Mouse (Mus musculus): ENCODE data around the gene Fgfr2.

DNA sequence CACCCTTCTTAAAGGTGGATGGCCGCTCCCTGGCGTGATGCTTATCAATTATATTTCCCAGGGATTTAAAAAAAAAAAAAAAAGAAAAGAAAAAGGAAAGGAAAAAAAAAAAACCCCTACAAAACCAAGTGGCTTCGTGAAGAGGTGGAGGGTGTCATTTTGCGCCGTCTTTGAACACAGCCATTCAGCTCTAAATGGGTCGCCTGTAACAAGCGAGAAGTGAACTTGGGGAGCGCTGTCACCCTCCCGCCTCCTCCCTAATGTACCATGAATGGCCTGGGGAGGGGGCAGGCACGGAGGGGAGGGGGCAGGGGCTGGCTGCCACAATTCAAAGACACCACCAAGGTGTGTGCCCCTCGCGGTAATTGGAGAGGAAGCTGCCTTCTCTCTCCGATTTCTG, 1478.6 kb downstream of the Fgfr2 start:
- TF ChIP-seq CTCF (IDR thresholded peaks at IDR 0.05; ENCODE audit: borderline replicate concordance, insufficient read depth, low read length) (no peak), POLR2A (IDR thresholded peaks at IDR 0.05; ENCODE audit: low read depth, low read length) (no peak)
